Mouse (Mus musculus): ENCODE measurements around the gene 1700109H08Rik.

DNA sequence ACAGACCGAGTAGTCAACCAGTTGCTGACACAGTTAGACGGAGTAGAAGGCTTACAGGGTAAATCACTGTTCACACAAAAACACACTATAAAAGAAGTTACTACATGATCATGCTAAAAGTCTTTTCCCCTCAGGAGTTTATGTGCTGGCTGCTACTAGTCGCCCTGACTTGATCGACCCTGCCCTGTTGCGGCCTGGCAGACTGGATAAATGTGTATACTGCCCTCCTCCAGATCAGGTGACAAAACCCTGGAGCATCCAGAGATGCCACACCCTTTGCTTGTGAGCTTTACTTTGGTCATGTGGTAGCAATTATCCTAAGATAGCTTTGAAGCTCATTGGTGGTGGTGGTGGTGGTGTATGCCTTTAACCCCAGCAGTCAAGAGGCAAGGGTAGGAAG, 58.7 kb downstream of the 1700109H08Rik start:
- TF ChIP-seq POLR2A (IDR thresholded peaks at IDR 0.05; ENCODE audit: borderline replicate concordance, extremely low read depth, low read depth, low read length) (no peak), CTCF (IDR thresholded peaks at IDR 0.05; ENCODE audit: insufficient read depth, low read length) (no peak)

All from lung, adult 2 months (tissue).